Mouse (Mus musculus): Measurements from ENCODE around the gene Mrpl52. TPM values are rescaled to one million over a fixed set of nuclear protein-coding genes. Genes with fewer than 3 reads are reported as not detected.
A peak's percentile ranks its signal among the peaks of the same experiment; 100 is the strongest.

Gene Mrpl52
- 196 and 218 TPM in 2 replicates for polyA plus RNA-seq (2015; fragmentation: Nextera tagmentation; extraction: Ambion mirVana)

GRCm38 (mm10) chr14:54426689-54427398 is at the start of gene Mrpl52:
TSS of gene Mrpl52 (plus strand) at chr14:54426909.
- no peaks in the 10 kb centered on the region for H3K9me3 ChIP-seq
- peaks cover 8% of the 10 kb centered on the region for H3K36me3 ChIP-seq
- H3K4me2 ChIP-seq = peak within 1 kb of the TSS; percentile 54
- H3K27me3 ChIP-seq = no peaks in the 10 kb centered on the region
- H3K9ac ChIP-seq = peak within 1 kb of the TSS; percentile 76
- H3K4me3 ChIP-seq = peak within 1 kb of the TSS; percentile 95
- ATAC-seq (ENCODE audit: insufficient number of reproducible peaks, low FRiP score, low TSS enrichment, low read depth) = peak; percentile 53
- peak within 1 kb of the TSS; percentile 91 for H3K27ac ChIP-seq
- WGBS = under 1% methylated on average over 48 of the region's 48 CpGs
- peaks cover 31% of the 10 kb centered on the region for H3K4me1 ChIP-seq

- Histone ChIP-seq H3K36me3 (no peaks in the 10 kb centered on the region), H3K9ac (no peak overlapping the region), H3K9me3 (no peaks in the 10 kb centered on the region), H3K4me2 (no peak overlapping the region), H3K27me3 (no peaks in the 10 kb centered on the region), H3K4me3 (no peak overlapping the region), H3K27ac (no peak overlapping the region), H3K4me1 (no peaks in the 10 kb centered on the region)
- WGBS = 82% methylated on average over 6 of the region's 6 CpGs
- ATAC-seq (ENCODE audit: insufficient number of reproducible peaks, low FRiP score, low TSS enrichment, low read depth) = no peak
Observed at GRCm38 (mm10) chr14:54377166-54377565, 49.5 kb upstream of the Mrpl52 start.

- H3K4me3 ChIP-seq = no peak overlapping the region
- WGBS = 52% methylated on average over 13 of the region's 13 CpGs
- H3K27ac ChIP-seq = no peak overlapping the region
- no peak overlapping the region for H3K9ac ChIP-seq
- H3K9me3 ChIP-seq = no peaks in the 10 kb centered on the region
- no peaks in the 10 kb centered on the region for H3K36me3 ChIP-seq
- no peak for ATAC-seq (ENCODE audit: insufficient number of reproducible peaks, low FRiP score, low TSS enrichment, low read depth)
- no peaks in the 10 kb centered on the region for H3K4me1 ChIP-seq
- H3K27me3 ChIP-seq = no peaks in the 10 kb centered on the region
- H3K4me2 ChIP-seq = no peak overlapping the region
Observed at GRCm38 (mm10) chr14:54379571-54379970, 47.1 kb upstream of the Mrpl52 start.

GRCm38 (mm10) chr14:54380616-54381015 is 46.1 kb upstream of the Mrpl52 start:
- Histone ChIP-seq H3K27ac (no peak overlapping the region), H3K27me3 (no peaks in the 10 kb centered on the region), H3K4me2 (no peak overlapping the region), H3K36me3 (no peaks in the 10 kb centered on the region), H3K4me3 (no peak overlapping the region), H3K9me3 (no peaks in the 10 kb centered on the region), H3K9ac (no peak overlapping the region), H3K4me1 (no peaks in the 10 kb centered on the region)
- WGBS = 70% methylated on average over 4 of the region's 4 CpGs
- ATAC-seq (ENCODE audit: insufficient number of reproducible peaks, low FRiP score, low TSS enrichment, low read depth) = no peak

GRCm38 (mm10) chr14:54381816-54382215 is 44.9 kb upstream of the Mrpl52 start:
- Histone ChIP-seq H3K4me3 (no peak overlapping the region), H3K9me3 (no peaks in the 10 kb centered on the region), H3K27ac (no peak overlapping the region), H3K4me1 (no peaks in the 10 kb centered on the region), H3K4me2 (no peak overlapping the region), H3K27me3 (no peaks in the 10 kb centered on the region), H3K36me3 (no peaks in the 10 kb centered on the region), H3K9ac (no peak overlapping the region)
- ATAC-seq (ENCODE audit: insufficient number of reproducible peaks, low FRiP score, low TSS enrichment, low read depth) = no peak
- WGBS = 78% methylated on average over 10 of the region's 10 CpGs

GRCm38 (mm10) chr14:54382641-54383040 is 44.1 kb upstream of the Mrpl52 start:
- Histone ChIP-seq H3K36me3 (no peaks in the 10 kb centered on the region), H3K27ac (no peak overlapping the region), H3K4me1 (no peaks in the 10 kb centered on the region), H3K27me3 (no peaks in the 10 kb centered on the region), H3K9ac (no peak overlapping the region), H3K4me2 (no peak overlapping the region), H3K4me3 (no peak overlapping the region), H3K9me3 (no peaks in the 10 kb centered on the region)
- ATAC-seq (ENCODE audit: insufficient number of reproducible peaks, low FRiP score, low TSS enrichment, low read depth) = no peak
- WGBS = 77% methylated on average over 9 of the region's 9 CpGs

GRCm38 (mm10) chr14:54383355-54383771 is 43.3 kb upstream of the Mrpl52 start:
- Histone ChIP-seq H3K4me2 (no peak overlapping the region), H3K27ac (no peak overlapping the region), H3K4me1 (no peaks in the 10 kb centered on the region), H3K36me3 (no peaks in the 10 kb centered on the region), H3K4me3 (no peak overlapping the region), H3K9me3 (no peaks in the 10 kb centered on the region), H3K9ac (no peak overlapping the region), H3K27me3 (no peaks in the 10 kb centered on the region)
- ATAC-seq (ENCODE audit: insufficient number of reproducible peaks, low FRiP score, low TSS enrichment, low read depth) = no peak
- 68% methylated on average over 4 of the region's 4 CpGs for WGBS

- no peaks in the 10 kb centered on the region for H3K9me3 ChIP-seq
- H3K4me1 ChIP-seq = no peaks in the 10 kb centered on the region
- no peaks in the 10 kb centered on the region for H3K36me3 ChIP-seq
- no peak overlapping the region for H3K27ac ChIP-seq
- no peak overlapping the region for H3K4me3 ChIP-seq
- 87% methylated on average over 8 of the region's 8 CpGs for WGBS
- H3K27me3 ChIP-seq = no peaks in the 10 kb centered on the region
- no peak for ATAC-seq (ENCODE audit: insufficient number of reproducible peaks, low FRiP score, low TSS enrichment, low read depth)
- no peak overlapping the region for H3K9ac ChIP-seq
- H3K4me2 ChIP-seq = no peak overlapping the region
Observed at GRCm38 (mm10) chr14:54384396-54384795, 42.3 kb upstream of the Mrpl52 start.

GRCm38 (mm10) chr14:54385968-54386618 is 40.6 kb upstream of the Mrpl52 start:
- no peaks in the 10 kb centered on the region for H3K36me3 ChIP-seq
- no peak overlapping the region for H3K9ac ChIP-seq
- ATAC-seq (ENCODE audit: insufficient number of reproducible peaks, low FRiP score, low TSS enrichment, low read depth) = no peak
- H3K27me3 ChIP-seq = no peaks in the 10 kb centered on the region
- H3K27ac ChIP-seq = no peak overlapping the region
- 75% methylated on average over 7 of the region's 7 CpGs for WGBS
- no peak overlapping the region for H3K4me2 ChIP-seq
- no peaks in the 10 kb centered on the region for H3K9me3 ChIP-seq
- H3K4me1 ChIP-seq = no peaks in the 10 kb centered on the region
- H3K4me3 ChIP-seq = no peak overlapping the region

GRCm38 (mm10) chr14:54387546-54387945 is 39.2 kb upstream of the Mrpl52 start:
- H3K4me1 ChIP-seq = no peaks in the 10 kb centered on the region
- no peak overlapping the region for H3K4me3 ChIP-seq
- no peaks in the 10 kb centered on the region for H3K36me3 ChIP-seq
- H3K27me3 ChIP-seq = no peaks in the 10 kb centered on the region
- no peak overlapping the region for H3K9ac ChIP-seq
- H3K27ac ChIP-seq = no peak overlapping the region
- no peak overlapping the region for H3K4me2 ChIP-seq
- no peaks in the 10 kb centered on the region for H3K9me3 ChIP-seq
- no peak for ATAC-seq (ENCODE audit: insufficient number of reproducible peaks, low FRiP score, low TSS enrichment, low read depth)
- WGBS = 73% methylated on average over 6 of the region's 6 CpGs

- no peaks in the 10 kb centered on the region; the same call in 1 of the 2 replicates for H3K9me3 ChIP-seq
- H3K9ac ChIP-seq = no peak overlapping the region
- H3K27me3 ChIP-seq = no peaks in the 10 kb centered on the region
- 41% methylated on average over 6 of the region's 6 CpGs for WGBS
- no peak overlapping the region for H3K4me3 ChIP-seq
- H3K36me3 ChIP-seq = no peaks in the 10 kb centered on the region
- H3K4me2 ChIP-seq = no peak overlapping the region
- ATAC-seq (ENCODE audit: insufficient number of reproducible peaks, low FRiP score, low TSS enrichment, low read depth) = no peak
- no peak overlapping the region for H3K27ac ChIP-seq
- H3K4me1 ChIP-seq = no peaks in the 10 kb centered on the region
Observed at GRCm38 (mm10) chr14:54390843-54391242, 35.9 kb upstream of the Mrpl52 start.

GRCm38 (mm10) chr14:54393794-54394193 is 32.9 kb upstream of the Mrpl52 start:
- 54% methylated on average over 3 of the region's 3 CpGs for WGBS
- H3K9ac ChIP-seq = no peak overlapping the region
- H3K9me3 ChIP-seq = no peaks in the 10 kb centered on the region; the same call in 1 of the 2 replicates
- H3K4me3 ChIP-seq = no peak overlapping the region
- no peak for ATAC-seq (ENCODE audit: insufficient number of reproducible peaks, low FRiP score, low TSS enrichment, low read depth)
- H3K4me2 ChIP-seq = no peak overlapping the region
- H3K4me1 ChIP-seq = no peaks in the 10 kb centered on the region
- no peak overlapping the region for H3K27ac ChIP-seq
- H3K36me3 ChIP-seq = no peaks in the 10 kb centered on the region
- no peaks in the 10 kb centered on the region for H3K27me3 ChIP-seq
